Mouse (Mus musculus) c-Kit-negative CD71-positive TER-119-positive erythroid progenitor cells, embryonic 14.5 days (primary cell): ENCODE measurements around the gene Olfr155.

Experiments used
- DNase-seq: peaks from one replicate; pipeline ENCODE4 v3.0.0-alpha.2; 2013; ENCODE audit warnings: low read depth, low spot score

Gene Olfr155

DNA sequence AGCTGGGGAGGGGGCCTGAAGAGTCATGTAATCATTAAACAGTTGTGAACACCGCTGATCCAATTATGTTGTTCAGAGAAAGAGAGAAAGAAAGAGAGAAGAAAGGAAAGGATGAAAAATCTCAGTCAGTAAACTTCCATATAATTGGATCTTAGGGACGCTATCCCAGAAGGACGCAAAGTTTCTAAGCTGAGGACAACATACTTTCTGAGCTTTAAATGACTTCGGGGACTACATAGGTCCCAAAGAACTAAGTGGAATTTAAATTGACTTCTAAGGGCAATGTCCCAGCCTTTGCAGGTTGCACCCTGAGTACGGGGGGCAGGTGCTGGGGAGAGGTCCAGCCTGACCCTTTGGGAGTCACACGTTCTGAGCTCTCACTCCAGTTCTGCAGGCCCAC is at the start of gene Olfr155:
TSS of gene Olfr155 (plus strand) at position 301 of the 400 bp plus-strand sequence.
- DNase-seq: no peak

DNA sequence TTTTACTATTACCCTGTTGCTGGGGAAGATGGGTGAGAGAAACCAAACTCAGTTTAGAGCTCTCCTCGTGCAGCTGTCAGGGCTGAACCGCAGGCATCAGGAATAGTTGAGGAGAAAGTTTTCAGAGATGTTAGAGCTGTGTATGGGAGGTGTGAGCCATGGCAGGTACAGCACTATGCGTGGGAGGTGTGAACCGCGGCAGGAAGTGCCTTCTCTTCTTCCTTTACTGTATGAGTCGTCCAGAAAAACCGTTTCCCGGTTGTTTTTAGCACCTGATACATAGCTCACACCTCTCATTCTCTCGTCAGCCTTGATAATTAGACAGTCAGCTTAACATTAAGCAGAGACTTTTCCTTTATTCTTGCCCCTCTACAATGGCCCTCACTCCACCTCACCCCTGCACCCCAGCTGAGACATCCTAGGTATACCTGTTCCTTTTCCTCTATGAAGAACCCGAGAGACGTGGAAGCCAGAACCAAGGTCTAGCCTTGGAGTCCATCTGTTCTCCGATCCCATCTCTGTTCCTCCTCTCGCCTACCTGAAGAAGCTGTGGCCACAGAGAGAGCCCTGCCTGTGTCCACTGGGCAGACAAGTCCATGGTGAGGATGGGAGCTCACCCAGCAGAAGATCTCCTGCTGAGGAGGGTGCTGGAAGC is 28.3 kb upstream of the Olfr155 start:
- no peak for DNase-seq

DNA sequence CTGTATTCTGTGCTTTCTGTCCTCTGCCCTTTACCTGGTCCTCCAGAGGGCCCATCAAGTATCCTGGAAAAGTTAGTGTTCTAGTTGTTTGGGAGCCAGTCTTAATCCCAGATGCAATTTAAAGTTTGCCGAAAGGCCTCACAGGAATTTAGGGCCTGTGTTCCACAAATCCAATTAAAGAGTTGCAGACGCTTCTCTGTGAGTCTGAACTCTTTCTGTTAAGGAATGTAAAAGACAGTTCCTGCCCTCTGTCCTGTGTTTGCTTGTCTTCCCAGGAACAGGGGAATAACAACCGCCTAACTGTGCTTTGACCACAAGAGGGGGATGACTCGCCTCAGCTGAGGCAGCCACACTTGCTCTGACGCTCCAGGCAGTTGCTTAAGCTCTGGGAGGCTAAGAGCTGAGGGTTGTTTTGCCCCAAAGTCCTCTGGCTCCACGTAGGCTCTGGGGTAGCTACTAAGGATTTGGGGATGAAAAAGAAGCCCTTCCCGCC is 27.5 kb upstream of the Olfr155 start, which contains the start of gene Olfr156:
TSS of gene Olfr156 (minus strand) at position 51 of the 493 bp plus-strand sequence.
- no peak for DNase-seq

DNA sequence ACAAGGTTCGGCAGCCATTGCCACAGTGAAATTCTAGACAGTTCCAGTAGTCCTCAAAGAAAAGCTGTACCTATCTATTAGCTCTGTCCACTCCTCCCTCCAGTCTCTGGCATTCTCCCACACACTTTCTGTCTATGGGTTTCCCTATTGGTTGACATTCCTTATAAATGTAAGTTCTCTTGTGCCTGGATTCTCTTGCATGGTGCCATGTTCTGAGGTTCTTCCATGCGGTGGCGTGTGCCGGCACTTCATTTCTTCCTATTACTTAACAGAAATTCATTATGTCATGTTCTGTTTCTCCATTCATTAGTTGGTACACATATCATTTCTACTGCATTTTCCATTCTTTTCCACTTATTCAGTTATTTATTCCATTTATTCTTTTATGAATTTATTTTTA is 22.6 kb upstream of the Olfr155 start:
- no peak for DNase-seq

DNA sequence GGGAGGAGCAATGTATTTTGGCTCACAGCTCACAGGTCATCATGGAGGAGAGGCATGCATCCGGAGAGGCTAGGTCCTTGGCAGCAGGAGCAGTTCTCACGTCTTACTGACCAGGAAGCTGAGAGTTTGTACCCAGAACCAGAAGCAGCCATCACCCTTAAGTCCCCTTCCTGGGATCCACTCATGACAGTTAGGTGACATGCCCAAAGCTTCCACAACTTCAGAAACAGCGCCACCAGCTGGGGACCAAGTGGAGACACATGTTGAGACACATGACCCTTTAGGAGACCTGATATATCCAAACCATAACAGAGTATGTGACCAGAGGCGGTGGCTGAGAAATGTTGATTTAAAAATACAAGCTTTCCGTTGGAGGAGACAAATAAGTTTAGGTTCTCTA is 19.3 kb upstream of the Olfr155 start:
- DNase-seq: no peak

DNA sequence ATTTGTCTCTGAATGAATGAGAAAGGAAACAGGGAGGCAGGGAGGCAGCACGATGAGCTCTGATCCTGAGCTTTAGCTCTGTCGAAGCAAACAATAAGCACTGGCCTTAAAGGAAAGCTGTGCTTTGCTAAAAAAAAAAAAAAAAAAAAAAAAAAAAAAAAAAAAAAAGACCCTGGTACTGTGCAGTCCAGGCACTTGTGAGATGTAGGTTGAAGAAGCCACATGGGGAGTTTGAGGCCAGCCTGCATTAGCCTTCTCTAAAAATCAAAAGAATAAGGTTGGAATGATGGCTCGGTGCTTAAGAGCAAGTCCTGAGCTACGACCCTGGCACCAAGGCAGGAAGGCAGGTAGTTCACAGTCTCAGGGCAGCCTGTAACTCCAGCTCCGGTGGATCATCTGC is 17.6 kb upstream of the Olfr155 start:
- no peak for DNase-seq

DNA sequence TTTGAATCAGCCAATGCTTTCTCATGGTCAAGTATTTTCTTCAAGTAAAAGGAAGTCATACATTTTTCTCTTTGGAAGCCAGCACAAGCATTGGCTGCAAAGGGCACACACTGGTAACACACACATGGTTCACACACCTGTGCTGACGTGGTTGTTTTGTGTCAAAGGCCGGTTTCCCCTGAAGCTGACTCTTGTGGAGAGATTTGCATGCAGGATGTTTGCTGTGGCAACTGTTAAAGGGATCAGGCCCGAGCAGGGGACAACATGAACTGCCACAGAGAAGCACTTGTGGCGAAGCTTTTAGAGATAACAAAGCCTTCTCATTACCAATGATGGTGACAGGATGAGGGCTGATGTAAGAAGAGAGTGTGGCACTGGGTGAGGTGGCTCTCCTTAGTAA is 16.6 kb upstream of the Olfr155 start:
- no peak for DNase-seq

DNA sequence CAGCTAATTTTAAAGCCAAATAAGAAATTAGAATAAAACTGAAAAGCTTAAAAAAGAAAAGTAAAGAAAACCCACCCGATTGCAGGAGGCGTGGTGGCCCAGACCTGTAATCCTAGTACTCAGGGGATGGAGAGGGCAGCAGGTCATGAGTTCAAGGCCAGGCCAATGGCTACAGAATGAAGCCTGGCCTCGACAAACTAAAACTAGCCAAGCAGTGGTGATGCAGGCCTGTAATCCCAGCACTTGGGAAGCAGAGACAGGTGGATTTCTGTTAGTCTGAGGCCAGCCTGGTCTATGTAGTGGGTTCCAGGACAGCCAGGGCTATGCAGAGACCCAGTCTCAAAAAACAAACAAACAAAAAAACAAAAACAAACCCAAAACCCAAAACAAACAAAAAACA is 13.0 kb upstream of the Olfr155 start:
- no peak for DNase-seq

DNA sequence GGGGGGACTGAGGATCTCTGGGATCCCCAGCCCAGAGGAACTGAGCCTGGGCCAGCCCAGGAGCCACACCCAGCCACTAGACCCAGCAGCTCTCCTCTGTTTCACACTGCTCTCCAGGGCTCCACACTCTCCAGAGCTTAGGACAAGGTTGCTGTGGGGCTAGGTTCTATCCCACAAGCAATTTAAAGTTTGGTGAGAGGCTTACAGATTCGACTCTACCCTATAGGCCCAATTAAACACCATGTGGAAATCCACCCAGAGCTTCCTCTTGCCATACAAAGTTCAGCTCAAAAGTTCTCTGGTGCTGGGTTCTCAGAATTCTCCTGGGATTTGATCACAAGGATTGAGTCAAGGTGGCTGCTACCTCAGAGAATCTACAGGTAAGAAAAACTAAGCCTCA is 11.3 kb upstream of the Olfr155 start, which contains the start of gene Olfr157:
TSS of gene Olfr157 (minus strand) at position 101 of the 400 bp plus-strand sequence.
- DNase-seq: no peak

DNA sequence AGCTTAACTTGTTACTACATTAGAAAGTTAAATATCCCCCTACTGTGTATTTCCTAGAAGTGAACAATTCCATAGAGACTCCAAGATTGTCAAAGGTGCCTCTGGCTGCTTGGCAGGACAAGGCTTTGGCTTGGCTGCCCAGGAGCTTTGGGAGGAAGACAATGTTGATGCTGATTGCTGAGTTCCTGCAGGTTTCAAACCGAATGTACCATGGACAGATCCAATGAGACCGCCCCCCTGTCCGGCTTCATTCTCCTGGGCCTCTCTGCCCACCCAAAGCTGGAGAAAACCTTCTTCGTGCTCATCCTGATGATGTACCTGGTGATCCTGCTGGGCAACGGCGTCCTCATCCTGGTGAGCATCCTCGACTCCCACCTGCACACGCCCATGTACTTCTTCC is 2.7 kb downstream of the Olfr155 start:
- DNase-seq: no peak

DNA sequence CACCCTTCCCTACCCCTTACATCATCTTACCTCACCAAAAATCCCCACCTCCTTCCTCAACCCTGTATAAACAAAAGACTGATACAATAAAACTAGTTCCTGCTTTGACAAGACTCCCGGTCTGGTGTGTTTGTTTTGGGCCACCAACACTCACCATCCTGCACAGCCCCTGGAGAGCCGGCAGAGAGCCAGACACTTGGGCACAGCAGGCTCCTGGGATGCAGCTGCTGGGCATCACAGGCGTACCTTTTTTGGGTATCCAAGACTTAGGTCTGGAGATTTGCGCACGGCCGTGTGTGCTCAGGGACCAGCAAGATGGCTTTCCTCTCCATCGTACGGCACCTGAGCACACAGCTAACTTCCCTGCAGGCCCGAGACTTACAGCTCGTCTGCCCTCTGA is 8.5 kb downstream of the Olfr155 start:
- no peak for DNase-seq

DNA sequence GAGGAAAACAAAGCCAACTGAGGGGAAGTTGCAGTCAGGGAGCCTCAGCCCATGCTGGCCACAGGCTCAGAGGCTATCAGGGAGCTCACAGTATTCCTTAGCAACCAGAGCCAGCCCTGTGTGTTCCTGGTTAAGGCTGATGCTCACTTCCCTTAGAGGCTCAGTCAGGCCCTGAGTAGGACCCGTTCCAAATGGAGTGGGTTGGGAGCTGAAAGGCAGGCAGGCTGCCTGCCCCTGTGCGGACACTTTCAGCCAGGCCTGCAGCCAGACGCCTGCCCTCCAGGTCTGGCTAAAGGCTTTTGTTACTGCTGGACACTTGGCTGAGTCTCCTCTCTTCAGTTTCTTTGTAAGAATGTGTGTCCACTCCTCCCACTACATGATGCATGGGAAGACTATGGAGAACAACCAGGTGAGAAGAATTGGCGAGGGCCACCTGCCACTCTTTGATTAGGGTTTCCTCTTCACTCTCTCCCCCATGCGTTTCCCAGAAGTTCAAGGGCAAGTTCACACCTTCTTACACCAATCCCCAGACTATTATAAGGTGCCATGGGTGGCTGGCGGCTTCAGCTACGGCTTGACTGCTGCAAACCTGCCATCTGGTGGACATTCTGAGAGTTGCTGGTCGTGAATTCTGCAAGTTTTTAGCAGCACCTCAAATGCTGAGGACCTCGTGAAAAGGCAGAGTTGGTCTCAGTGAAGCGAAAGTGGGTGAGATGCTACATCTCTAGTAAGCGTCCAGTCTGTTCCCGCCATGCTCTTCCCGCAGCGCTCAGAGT is 9.6 kb downstream of the Olfr155 start:
- DNase-seq: no peak

DNA sequence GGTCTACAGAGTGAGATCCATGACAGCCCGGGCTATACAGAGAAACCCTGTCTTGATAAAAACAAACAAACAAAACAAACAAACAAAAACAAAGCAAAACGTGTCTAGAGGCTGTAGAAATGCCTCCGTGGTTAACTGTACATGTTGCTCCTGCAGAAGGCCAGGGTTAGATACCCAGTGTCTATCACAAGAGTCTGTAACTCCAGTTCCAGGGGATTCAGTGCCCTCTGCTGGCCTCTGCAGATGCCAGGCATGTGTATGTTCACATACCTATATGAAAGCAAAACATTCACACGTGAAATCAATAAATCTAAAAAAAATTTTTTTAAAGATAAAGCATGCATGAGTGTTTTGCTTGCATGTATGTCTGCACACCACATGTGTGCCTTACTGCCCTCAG is 11.9 kb downstream of the Olfr155 start:
- DNase-seq: no peak

DNA sequence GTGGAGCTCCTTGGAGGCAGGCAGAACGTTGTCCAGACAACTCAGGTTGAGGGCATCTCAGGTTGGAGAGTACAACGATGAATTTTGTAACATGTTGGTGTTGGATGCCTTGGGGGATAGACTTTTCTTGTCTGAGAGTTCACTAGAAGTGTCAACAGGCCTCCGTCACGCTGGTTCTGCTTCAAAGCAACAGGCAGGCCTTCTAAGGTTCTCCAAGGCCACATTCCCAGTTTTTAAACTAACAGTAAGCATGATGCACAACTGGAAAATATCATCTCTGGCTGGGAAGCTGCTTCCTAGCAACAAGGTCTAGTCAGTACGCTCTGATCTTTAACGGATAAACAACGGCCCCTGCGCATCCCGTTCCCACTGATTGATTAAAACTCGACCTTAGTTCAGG is 18.5 kb downstream of the Olfr155 start:
- no peak for DNase-seq

DNA sequence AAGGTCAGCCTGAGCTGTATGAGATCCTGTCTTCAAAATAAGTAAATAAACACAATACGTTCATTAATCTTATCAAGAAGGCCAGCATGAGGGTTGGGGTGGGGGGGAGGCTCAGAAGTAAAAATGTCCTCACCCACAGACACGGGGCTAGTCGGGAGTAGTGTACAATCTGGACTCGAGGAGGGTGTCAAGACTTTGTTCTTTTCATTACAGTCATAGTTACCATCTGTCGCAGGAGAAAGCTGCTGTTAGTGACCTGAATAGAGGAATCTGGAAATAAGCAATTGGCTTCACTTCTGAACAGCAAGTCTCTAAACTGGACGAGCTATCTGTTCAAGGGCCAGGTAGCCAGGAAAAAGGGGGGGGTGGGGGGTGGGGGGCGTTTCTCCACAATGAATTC is 23.1 kb downstream of the Olfr155 start:
- DNase-seq: no peak

DNA sequence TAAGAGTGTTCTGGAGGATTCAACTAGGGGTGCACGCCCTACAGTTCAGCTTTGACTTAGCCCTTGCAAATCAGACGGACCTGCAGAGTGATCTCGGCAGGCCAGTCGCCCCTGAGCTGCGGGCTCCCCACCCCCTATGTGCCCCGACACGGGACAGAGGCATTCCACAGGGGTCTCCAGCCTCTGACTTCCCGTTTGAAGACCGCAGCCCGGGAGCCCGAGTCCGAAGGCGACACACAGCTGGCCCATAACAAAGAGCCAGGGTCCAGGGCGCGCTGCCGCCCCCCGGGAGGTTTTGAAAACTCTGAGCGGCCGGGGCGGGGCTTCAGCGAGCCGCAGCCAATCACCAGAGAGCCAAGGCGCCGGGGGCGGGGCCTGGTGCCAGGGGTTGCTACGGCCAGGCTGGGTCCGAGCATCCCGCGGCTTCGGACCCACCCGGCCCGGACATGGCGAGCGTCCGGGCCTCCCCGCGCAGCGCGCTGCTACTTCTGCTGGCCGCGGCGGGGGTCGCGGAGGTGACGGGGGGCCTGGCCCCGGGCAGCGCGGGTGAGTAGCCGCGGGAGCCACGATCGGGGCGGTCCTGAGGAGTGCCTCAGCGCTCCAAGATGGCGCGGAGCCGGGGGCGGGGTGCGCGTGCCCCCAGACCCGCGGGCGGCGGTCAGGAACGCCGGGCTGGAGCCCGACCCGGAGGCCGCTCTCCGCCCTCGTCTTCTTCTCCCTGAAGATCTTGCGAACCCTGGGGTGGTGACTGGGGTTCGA is 24.0 kb downstream of the Olfr155 start, which contains the start of gene Reck:
TSS of gene Reck (plus strand) at position 371 of the 759 bp plus-strand sequence.
- peak; percentile 26 for DNase-seq

DNA sequence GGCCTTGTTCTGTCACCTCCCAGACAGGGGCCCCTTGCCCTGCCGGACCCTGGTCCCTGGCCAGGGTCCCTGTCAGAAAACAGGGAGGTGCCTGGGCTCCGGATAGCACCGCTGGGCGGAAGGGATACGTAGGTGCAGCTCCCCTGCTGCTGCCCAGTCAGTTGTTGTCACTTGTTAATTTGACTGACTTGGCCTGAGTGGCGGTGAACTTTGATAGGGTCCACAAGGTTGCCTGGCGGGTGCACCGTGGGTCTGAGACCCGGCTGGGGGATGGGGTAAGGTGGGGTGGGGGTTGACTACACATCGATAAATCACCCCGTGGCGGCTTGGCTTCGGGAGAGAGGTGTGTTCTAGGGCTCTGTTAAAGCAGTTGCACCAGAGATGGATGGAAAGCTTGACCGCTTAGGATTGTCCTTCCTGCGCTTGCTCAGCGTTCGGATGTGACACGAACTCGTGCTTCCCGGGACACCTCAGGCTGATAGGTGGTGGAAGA is 24.6 kb downstream of the Olfr155 start:
- no peak for DNase-seq

DNA sequence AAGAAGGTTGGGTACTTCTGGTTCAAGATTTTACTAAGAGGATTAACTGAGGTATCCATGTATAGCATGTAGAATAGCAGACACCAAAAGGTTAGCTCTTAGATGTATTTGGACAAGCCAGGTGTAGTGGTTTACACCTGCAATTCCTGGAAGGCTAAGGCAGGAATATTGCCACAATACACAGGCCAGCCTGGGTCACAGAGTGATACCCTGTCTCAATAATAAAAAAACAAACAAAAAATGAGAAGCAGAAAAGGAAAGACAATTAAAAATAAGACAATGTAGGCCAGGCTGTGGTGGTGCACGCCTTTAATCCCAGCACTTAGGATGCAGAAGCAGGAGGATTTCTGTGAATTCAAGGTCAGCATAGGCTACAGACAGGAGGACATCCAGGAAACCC is 25.9 kb downstream of the Olfr155 start:
- DNase-seq: no peak

DNA sequence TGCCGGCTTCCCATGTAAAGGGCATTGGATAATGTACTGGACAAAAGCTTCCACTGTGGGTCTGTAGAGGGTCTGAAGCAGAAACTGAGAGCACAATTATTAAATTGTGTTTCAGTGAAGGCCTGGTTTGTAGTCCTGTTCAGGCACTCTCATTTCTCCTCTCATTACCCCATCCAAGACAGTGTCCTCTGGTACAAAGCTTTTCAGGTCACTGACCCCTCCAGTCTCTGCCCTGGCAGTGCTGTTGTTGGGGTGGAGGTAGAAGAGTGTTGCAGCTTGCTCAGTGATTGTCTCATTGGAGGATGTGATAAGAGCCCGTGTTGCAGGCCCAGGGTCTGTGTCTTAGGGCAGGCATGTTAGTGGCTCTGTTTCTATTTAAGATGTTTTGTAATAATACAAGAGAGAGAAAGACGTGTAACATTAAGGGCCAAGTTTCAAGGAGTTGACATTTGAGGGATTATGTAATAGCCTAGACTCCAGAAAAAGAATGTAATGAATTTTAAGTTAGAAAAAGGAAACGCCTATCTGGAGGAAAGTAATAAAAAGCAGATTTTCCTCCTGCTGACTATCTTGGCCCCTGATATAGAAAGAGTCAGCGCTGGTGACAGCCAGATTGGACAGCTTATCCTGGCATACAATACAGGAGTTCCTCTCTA is 26.9 kb downstream of the Olfr155 start:
- no peak for DNase-seq

DNA sequence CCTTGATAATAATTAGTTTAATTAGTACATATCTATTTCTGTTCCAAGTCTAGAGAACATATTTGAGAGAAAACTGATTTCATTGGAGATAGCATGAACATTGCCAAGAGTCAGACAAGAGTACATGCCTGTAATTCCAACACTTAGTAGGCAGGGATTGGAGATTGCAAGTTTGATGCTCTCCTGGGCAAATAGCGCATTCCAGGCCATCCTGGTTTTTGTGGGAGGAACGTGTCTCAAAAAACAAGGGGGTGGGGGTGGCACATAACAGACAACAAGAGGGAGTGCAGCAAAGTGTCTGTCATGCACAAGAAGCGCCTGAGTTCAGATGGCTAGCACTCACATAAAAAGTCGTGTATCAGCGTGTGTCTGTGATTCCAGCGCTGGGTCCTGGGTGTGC is 28.2 kb downstream of the Olfr155 start:
- DNase-seq: no peak

DNA sequence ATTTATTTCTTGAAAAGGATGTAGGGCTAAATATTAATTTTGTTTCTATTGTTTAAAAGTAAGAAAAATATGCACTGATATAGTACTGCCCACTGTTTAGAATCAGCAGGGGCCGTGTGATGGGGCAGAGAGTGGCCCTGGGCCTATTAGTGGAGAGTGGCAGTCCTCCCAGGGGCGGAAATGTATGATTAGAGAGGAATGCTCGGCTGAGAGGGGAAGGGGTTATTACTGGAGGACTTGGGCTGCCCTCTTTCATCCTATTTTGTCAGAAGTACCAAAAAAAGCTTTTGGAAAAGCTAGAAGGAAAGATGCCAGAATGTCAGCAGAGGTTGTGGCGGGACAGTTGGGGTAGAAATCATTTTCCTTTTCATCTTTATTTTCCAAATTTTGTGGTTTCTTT is 32.8 kb downstream of the Olfr155 start:
- DNase-seq: no peak
